Mouse (Mus musculus) bone marrow macrophage, adult 2 months (primary cell): ENCODE results near the gene Ube2j1.
"Not testable (repeated sequence)": the region's sequence is repeated elsewhere in the genome, so short reads cannot be mapped to it uniquely, and the experiment has no call there.

ENCODE experiments used
- CTCF ChIP-seq: IDR thresholded peaks from 2 replicates; pipeline ENCODE4 v1.5.1; 2012; ENCODE audit warnings: low read depth, mild to moderate bottlenecking, low read length, moderate library complexity
- POLR2A ChIP-seq: IDR thresholded peaks from 2 replicates; pipeline ENCODE4 v1.6.1; 2012; ENCODE audit warnings: mild to moderate bottlenecking, low read depth, low read length, borderline replicate concordance

GRCm38 (mm10) chr4:33005595-33006470 is 25.4 kb upstream of the Ube2j1 start:
- TF ChIP-seq CTCF, POLR2A: not testable (repeated sequence)
